Mouse (Mus musculus): Measurements from ENCODE around the gene Psd4. TPM values are rescaled to one million over a fixed set of nuclear protein-coding genes. Genes with fewer than 3 reads are reported as not detected.
A peak's percentile ranks its signal among the peaks of the same experiment; 100 is the strongest.

Psd4 gene
- polyA plus RNA-seq, 1 experiment: 0.53 TPM

DNA sequence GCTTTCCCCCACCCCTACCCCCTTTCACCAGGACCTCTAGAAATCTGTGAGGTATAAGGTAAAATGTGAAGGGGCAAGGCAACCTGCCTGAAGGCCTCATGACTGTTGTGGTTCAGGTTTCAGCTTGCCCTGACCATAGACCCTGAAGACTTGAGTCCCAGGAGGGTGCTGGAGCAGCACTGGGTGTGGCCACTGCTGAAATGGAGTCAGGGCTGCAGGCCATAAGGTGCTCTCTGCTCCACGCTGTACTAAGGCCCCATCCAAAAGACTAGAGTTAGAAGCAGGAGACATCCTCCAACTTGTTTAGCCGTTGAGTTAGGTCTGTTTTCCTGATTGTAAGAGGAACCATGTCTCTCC lies 19.6 kb downstream of the Psd4 start:
- DNase-seq (ENCODE audit: low read depth): no peak
- TF ChIP-seq CTCF (IDR thresholded peaks at IDR 0.05; ENCODE audit: borderline replicate concordance, extremely low read depth, insufficient read depth, insufficient read length) (no peak), POLR2A (IDR thresholded peaks at IDR 0.05; ENCODE audit: borderline replicate concordance, extremely low read depth, insufficient read depth, insufficient read length, poor library complexity, severe bottlenecking) (no peak)

- no peak for DNase-seq (ENCODE audit: low read depth)
- TF ChIP-seq CTCF (IDR thresholded peaks at IDR 0.05; ENCODE audit: borderline replicate concordance, extremely low read depth, insufficient read depth, insufficient read length) (no peak), POLR2A (IDR thresholded peaks at IDR 0.05; ENCODE audit: borderline replicate concordance, extremely low read depth, insufficient read depth, insufficient read length, poor library complexity, severe bottlenecking) (no peak)
Measured at GRCm38 (mm10) chr2:24387361-24388283, 20.2 kb downstream of the Psd4 start.

GRCm38 (mm10) chr2:24393251-24393650 lies 25.9 kb downstream of the Psd4 start:
- no peak for DNase-seq (ENCODE audit: low read depth)
- TF ChIP-seq POLR2A (IDR thresholded peaks at IDR 0.05; ENCODE audit: borderline replicate concordance, extremely low read depth, insufficient read depth, insufficient read length, poor library complexity, severe bottlenecking) (no peak), CTCF (IDR thresholded peaks at IDR 0.05; ENCODE audit: borderline replicate concordance, extremely low read depth, insufficient read depth, insufficient read length) (no peak)

DNA sequence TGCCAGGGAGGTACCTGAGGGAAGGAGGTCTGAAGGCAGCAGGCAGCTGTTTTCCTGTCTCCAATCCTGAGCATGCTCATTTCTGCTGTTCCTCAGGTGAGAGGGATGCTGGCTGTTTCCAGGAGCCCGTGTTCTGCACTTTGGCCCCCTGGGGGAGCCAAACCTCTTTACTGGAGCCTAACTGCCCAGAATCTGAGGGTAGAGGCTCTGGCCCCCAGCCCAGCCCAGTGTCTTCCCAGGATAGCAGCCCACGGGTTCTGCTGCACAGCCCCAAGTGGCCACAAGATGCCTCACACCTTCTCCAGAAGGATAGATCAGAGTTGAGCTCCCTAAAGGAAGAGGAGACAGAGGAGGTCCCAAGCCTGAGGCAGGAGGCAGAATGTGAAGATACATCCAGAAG lies 29.7 kb downstream of the Psd4 start:
- TF ChIP-seq POLR2A (IDR thresholded peaks at IDR 0.05; ENCODE audit: borderline replicate concordance, extremely low read depth, insufficient read depth, insufficient read length, poor library complexity, severe bottlenecking) (no peak), CTCF (IDR thresholded peaks at IDR 0.05; ENCODE audit: borderline replicate concordance, extremely low read depth, insufficient read depth, insufficient read length) (no peak; the same call in 1 of the 2 replicates)

GRCm38 (mm10) chr2:24400711-24401110 lies 33.3 kb downstream of the Psd4 start:
- TF ChIP-seq POLR2A (IDR thresholded peaks at IDR 0.05; ENCODE audit: borderline replicate concordance, extremely low read depth, insufficient read depth, insufficient read length, poor library complexity, severe bottlenecking): no peak
- TF ChIP-seq CTCF (IDR thresholded peaks at IDR 0.05; ENCODE audit: borderline replicate concordance, extremely low read depth, insufficient read depth, insufficient read length): no peak
- no peak for DNase-seq (ENCODE audit: low read depth)

More for the DNA sequence above, 29.7 kb downstream of the Psd4 start:
- no peak for DNase-seq (ENCODE audit: low read depth)

DNA sequence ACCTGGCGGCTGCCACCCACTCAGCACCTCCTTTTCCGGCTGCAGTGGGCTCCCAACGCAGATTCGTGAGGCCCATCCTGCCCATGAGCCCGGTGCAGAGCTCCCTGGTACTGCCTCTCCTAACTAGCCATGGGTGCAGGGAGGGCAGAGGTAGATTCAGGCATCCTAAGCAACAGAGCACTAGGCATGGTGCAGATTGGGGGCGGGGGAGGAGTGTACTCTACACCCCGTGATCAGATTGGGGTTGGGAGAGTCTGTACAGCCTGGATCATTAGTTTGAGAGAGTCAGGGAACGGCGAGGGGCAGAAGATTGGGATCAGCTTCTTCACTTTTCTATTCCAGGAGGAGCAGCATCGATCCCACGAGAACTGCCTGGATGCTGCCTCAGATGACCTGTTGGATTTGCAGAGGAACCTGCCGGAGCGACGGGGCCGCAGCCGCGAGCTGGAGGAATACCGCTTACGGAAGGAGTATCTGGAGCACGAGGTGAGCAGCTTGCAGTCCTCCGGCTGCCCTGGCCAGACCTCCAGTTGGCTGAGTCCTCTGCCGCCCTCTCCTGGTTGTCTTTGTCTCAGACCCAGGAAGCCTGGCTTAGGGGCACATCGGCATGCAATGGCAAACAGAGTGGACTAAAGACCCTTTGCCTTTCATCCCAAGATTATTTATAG lies 38.1 kb downstream of the Psd4 start:
- no peak for TF ChIP-seq POLR2A (IDR thresholded peaks at IDR 0.05; ENCODE audit: borderline replicate concordance, extremely low read depth, insufficient read depth, insufficient read length, poor library complexity, severe bottlenecking)
- TF ChIP-seq CTCF (IDR thresholded peaks at IDR 0.05; ENCODE audit: borderline replicate concordance, extremely low read depth, insufficient read depth, insufficient read length): peak; percentile 83
- peak; percentile 89 for DNase-seq (ENCODE audit: low read depth)

DNA sequence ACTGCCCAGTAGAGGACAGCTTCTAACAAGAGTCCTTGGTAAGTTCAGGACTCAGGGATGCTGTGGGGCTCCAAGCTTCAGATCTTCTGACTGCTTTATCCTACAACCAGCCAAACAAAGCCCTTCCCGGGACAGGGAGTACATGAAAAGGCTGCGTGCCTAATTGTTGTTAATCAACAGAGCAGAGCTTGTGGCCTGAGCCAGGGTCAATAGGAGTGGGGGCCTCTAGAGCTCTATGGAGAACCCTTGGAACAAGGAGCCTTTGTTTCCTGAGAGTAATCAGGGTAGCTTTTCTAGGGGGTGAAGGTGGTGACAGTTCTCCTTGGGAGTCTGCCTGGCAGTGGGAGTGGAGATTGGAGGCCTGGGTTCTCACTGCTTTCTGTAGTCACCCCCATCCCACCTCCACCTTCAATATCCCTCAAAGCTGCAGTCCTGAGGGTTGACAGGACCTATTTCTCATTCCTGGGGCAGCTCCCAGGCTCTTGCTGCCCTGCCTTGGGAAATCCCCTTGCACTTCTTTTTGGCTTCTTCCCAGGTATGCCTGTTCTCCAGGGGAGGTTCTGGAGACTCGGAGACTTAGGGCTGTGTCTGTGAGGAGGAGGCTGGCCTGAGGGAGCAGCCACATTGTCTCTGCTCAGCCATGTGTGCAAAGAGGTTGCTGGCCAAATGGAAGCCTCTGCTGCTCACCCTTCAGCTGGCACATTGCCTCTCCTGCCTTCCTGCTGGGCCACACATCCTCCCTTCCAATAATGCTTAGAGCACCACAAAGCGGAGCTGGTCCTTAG lies 40.5 kb downstream of the Psd4 start:
- DNase-seq (ENCODE audit: low read depth): peak; percentile 64
- no peak for TF ChIP-seq POLR2A (IDR thresholded peaks at IDR 0.05; ENCODE audit: borderline replicate concordance, extremely low read depth, insufficient read depth, insufficient read length, poor library complexity, severe bottlenecking)
- no peak for TF ChIP-seq CTCF (IDR thresholded peaks at IDR 0.05; ENCODE audit: borderline replicate concordance, extremely low read depth, insufficient read depth, insufficient read length)

DNA sequence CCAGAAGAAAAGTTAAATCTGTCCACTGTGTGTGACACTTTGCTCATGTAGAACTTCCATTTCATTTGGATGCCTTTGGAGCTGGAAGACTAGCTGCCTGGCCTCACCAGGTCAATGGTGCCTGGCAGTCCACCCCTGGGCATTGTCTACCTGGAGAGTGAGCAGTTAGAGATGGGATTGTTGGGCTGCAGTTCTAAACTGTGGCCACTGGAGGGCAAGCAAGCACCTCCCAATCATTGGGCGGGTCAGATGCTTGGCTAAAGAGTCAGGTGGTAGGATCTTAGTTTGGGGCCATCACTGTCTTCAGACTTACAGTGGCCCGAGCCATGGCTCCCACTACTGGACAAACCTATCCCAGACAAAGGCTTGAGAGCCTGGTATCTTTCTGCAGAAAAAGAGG lies 41.8 kb downstream of the Psd4 start:
- TF ChIP-seq POLR2A (IDR thresholded peaks at IDR 0.05; ENCODE audit: borderline replicate concordance, extremely low read depth, insufficient read depth, insufficient read length, poor library complexity, severe bottlenecking) (no peak), CTCF (IDR thresholded peaks at IDR 0.05; ENCODE audit: borderline replicate concordance, extremely low read depth, insufficient read depth, insufficient read length) (peak; percentile 96)
- peak; percentile 73 for DNase-seq (ENCODE audit: low read depth)

- DNase-seq (ENCODE audit: low read depth): no peak
- TF ChIP-seq POLR2A (IDR thresholded peaks at IDR 0.05; ENCODE audit: borderline replicate concordance, extremely low read depth, insufficient read depth, insufficient read length, poor library complexity, severe bottlenecking) (no peak), CTCF (IDR thresholded peaks at IDR 0.05; ENCODE audit: borderline replicate concordance, extremely low read depth, insufficient read depth, insufficient read length) (no peak)
Measured at GRCm38 (mm10) chr2:24413172-24413571, 45.8 kb downstream of the Psd4 start.

DNA sequence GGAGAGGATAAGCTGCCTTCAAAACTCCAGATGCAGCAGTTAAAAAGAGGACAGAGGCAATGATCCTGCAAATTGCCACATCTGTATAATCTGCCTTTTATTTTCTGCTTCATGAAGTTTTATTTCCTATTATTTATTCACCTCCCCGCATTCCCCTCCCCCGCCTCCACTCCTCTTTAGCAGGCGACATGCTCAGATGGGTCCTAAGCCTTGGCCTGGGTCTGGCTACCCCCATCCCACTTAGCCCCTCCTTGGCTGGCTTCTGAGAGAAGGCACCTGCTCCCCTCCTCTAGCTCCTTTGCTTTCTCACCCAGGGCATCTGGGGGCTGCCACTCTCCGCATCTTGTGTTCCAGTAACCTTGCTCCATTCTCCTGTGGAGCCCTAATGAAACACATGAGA lies 46.3 kb downstream of the Psd4 start:
- TF ChIP-seq POLR2A (IDR thresholded peaks at IDR 0.05; ENCODE audit: borderline replicate concordance, extremely low read depth, insufficient read depth, insufficient read length, poor library complexity, severe bottlenecking): no peak
- no peak for TF ChIP-seq CTCF (IDR thresholded peaks at IDR 0.05; ENCODE audit: borderline replicate concordance, extremely low read depth, insufficient read depth, insufficient read length)
- DNase-seq (ENCODE audit: low read depth): no peak

GRCm38 (mm10) chr2:24416668-24417067 lies 49.3 kb downstream of the Psd4 start:
- peak; percentile 59 for DNase-seq (ENCODE audit: low read depth)
- TF ChIP-seq POLR2A (IDR thresholded peaks at IDR 0.05; ENCODE audit: borderline replicate concordance, extremely low read depth, insufficient read depth, insufficient read length, poor library complexity, severe bottlenecking) (no peak), CTCF (IDR thresholded peaks at IDR 0.05; ENCODE audit: borderline replicate concordance, extremely low read depth, insufficient read depth, insufficient read length) (no peak)

All from brain, embryonic 14.5 days (tissue).